Mouse (Mus musculus) cerebellum, adult 2 months (tissue): Measurements from ENCODE around the gene Klrb1a.

Experiments used
- CTCF ChIP-seq: fragments of 200-500 bp; IDR thresholded peaks from 2 replicates; pipeline ENCODE4 v1.5.1; 2011; ENCODE audit warnings: low read depth, mild to moderate bottlenecking, control low read depth, low read length, moderate library complexity, borderline replicate concordance; ENCODE audit not compliant: insufficient read depth
- POLR2A ChIP-seq: fragments of 200-500 bp; IDR thresholded peaks from 2 replicates; pipeline ENCODE4 v1.6.1; 2011; ENCODE audit warnings: low read length, control low read depth, borderline replicate concordance; ENCODE audit not compliant: insufficient read depth

- no peak for TF ChIP-seq POLR2A
- no peak for TF ChIP-seq CTCF
Measured at GRCm38 (mm10) chr6:128624425-128624824, 1.1 kb upstream of the Klrb1a start.
